Mouse (Mus musculus) midbrain, embryonic 12.5 days (tissue): Measurements from ENCODE around the gene Prkg1. TPM values are rescaled to one million over a fixed set of nuclear protein-coding genes. Genes with fewer than 3 reads are reported as not detected.

ENCODE experiments used
- ATAC-seq: fragments of 200-750 bp; cut with Nextera tagmentation; 2 replicates; pipeline ENCODE4 v1.8.0; 2017; ENCODE audit warnings: low read depth, moderate TSS enrichment, moderate library complexity; ENCODE audit not compliant: low FRiP score
- H3K27ac ChIP-seq: fragments of 300-500 bp; sonication (generic); replicated peaks from 2 replicates; pipeline ENCODE4 v1.5.1; 2016; ENCODE audit warnings: mild to moderate bottlenecking
- H3K27me3 ChIP-seq: fragments of 300-500 bp; sonication (generic); 2 replicates; pipeline ENCODE4 v1.6.1; 2016; ENCODE audit warnings: mild to moderate bottlenecking
- H3K36me3 ChIP-seq: fragments of 300-500 bp; sonication (generic); 2 replicates; pipeline ENCODE4 v1.6.1; 2016
- H3K4me1 ChIP-seq: fragments of 300-500 bp; sonication (generic); 2 replicates; pipeline ENCODE4 v1.6.1; 2016
- H3K4me2 ChIP-seq: fragments of 300-500 bp; sonication (generic); replicated peaks from 2 replicates; pipeline ENCODE4 v1.6.1; 2016; ENCODE audit warnings: mild to moderate bottlenecking, moderate library complexity
- H3K4me3 ChIP-seq: fragments of 300-500 bp; sonication (generic); 2 replicates; pipeline ENCODE4 v1.5.1; 2016; ENCODE audit warnings: mild to moderate bottlenecking
- H3K9ac ChIP-seq: fragments of 300-500 bp; sonication (generic); replicated peaks from 2 replicates; pipeline ENCODE4 v1.6.1; 2016; ENCODE audit warnings: mild to moderate bottlenecking, moderate library complexity
- H3K9me3 ChIP-seq: fragments of 300-500 bp; sonication (generic); 2 replicates; pipeline ENCODE4 v1.6.1; 2016; ENCODE audit warnings: mild to moderate bottlenecking
- WGBS: fragments of 180-500 bp; shearing (Covaris S2); methylation state at CpG from one replicate; pipeline ENCODE4 v1.1.7; 2016; 5-methylcytosine and 5-hydroxymethylcytosine counted together
- polyA plus RNA-seq: library from polyadenylated mRNA; unstranded; fragments of >200 nt; fragmentation: Nextera tagmentation; extraction: Ambion mirVana; gene quantifications from 2 replicates; pipeline ENCODE4 v1.2.1, GENCODE M21; 2016

Gene Prkg1
- polyA plus RNA-seq, 1 experiment from 2014 or later, result 8.7 TPM

GRCm38 (mm10) chr19:30613150-30613865 lies 1151.5 kb downstream of the Prkg1 start:
- no peaks in the 10 kb centered on the region for H3K4me1 ChIP-seq
- H3K9me3 ChIP-seq, result 0 out of 2 replicates have a peak, but pooled peaks cover 7% of the 10 kb centered on the region
- no peak overlapping the region for H3K4me2 ChIP-seq
- no peaks in the 10 kb centered on the region for H3K27me3 ChIP-seq
- no peak for ATAC-seq
- no peak overlapping the region for H3K4me3 ChIP-seq
- 83% methylated on average over 3 of the region's 3 CpGs for WGBS
- no peak overlapping the region for H3K9ac ChIP-seq
- H3K36me3 ChIP-seq, result no peaks in the 10 kb centered on the region
- H3K27ac ChIP-seq, result no peak overlapping the region

GRCm38 (mm10) chr19:30586366-30586765 lies 1178.5 kb downstream of the Prkg1 start:
- no peaks in the 10 kb centered on the region for H3K36me3 ChIP-seq
- no peak for ATAC-seq

DNA sequence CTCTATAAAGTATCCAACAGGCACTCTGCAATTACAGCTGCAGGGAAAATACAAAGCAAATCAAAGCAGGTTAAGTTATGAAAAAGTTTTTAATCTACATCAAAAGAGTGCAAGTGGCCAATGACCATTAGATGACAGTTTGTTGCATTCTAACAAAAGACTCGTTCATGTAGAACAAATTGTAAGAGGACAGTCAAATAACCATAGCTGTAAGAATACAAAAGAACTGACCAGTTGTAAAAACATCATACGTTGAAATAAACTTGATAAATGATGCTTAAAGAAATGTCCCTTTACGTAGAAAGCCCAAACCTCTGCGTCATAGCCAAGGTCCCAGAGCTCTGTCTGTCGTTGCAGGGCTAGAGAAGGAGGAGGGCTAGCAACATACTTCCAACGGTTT lies 1200.3 kb downstream of the Prkg1 start:
- Histone ChIP-seq H3K4me1 (no peaks in the 10 kb centered on the region), H3K36me3 (no peaks in the 10 kb centered on the region), H3K27me3 (no peaks in the 10 kb centered on the region), H3K9me3 (no peaks in the 10 kb centered on the region), H3K27ac (no peak overlapping the region), H3K4me2 (no peak overlapping the region), H3K4me3 (no peak overlapping the region), H3K9ac (no peak overlapping the region)
- WGBS, result 59% methylated on average over 6 of the region's 6 CpGs
- no peak for ATAC-seq

More at GRCm38 (mm10) chr19:30586366-30586765, 1178.5 kb downstream of the Prkg1 start:
- H3K4me3 ChIP-seq, result no peak overlapping the region
- no peak overlapping the region for H3K9ac ChIP-seq
- no peak overlapping the region for H3K27ac ChIP-seq
- no peaks in the 10 kb centered on the region for H3K27me3 ChIP-seq
- 73% methylated on average over 3 of the region's 3 CpGs for WGBS
- H3K9me3 ChIP-seq, result no peaks in the 10 kb centered on the region
- no peak overlapping the region for H3K4me2 ChIP-seq
- no peaks in the 10 kb centered on the region for H3K4me1 ChIP-seq

DNA sequence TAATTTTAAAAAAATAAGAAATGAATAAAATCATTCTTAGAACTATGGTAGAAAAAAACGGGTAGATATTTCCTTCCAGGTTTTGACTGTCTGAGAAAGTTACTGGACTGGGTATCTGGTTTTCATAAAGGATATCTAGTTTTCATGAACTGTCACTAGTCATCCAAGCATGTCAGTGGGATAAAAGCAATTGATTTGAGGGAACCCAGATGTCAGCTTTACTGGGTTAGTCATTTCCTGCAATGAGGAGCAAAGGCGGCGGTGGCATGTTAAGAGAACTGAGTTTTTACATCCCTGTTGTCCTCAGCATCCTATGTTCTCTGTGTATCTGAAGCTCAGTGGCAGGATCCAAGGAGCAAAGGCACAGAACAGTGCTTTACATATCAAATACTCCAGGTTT lies 1201.0 kb downstream of the Prkg1 start:
- 86% methylated on average over 3 of the region's 3 CpGs for WGBS
- H3K4me2 ChIP-seq, result no peak overlapping the region
- H3K27ac ChIP-seq, result no peak overlapping the region
- H3K9me3 ChIP-seq, result no peaks in the 10 kb centered on the region
- no peak for ATAC-seq
- no peak overlapping the region for H3K4me3 ChIP-seq
- H3K36me3 ChIP-seq, result no peaks in the 10 kb centered on the region
- H3K9ac ChIP-seq, result no peak overlapping the region
- no peaks in the 10 kb centered on the region for H3K4me1 ChIP-seq
- H3K27me3 ChIP-seq, result no peaks in the 10 kb centered on the region

- no peaks in the 10 kb centered on the region for H3K36me3 ChIP-seq
- peaks cover 11% of the 10 kb centered on the region for H3K27me3 ChIP-seq
- H3K27ac ChIP-seq, result no peak overlapping the region
- H3K4me1 ChIP-seq, result no peaks in the 10 kb centered on the region
- no peak overlapping the region for H3K9ac ChIP-seq
- H3K4me2 ChIP-seq, result no peak overlapping the region
- H3K4me3 ChIP-seq, result no peak overlapping the region
- no peaks in the 10 kb centered on the region for H3K9me3 ChIP-seq
- ATAC-seq, result no peak
Measured at GRCm38 (mm10) chr19:30558024-30558423, 1206.8 kb downstream of the Prkg1 start.

DNA sequence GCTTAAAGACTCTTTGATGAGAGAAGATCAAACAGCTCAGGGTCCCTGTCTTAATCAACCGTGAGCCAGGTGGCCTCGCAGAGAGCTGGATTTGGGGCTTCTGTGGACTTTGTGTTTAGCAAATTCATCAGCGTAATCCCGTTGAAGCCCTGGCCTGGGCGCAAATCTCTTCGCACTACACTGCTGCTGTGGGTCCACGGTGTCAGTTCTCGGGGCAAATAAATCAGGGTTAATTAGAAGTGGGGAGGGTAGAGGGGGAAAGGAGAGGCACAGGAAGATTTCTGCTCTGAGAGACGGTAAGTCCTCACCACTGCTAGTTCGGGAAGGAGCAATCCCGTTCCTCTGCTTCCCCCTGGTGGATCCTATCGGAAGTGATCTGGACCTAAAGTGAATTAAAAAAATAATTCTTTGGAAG lies 1210.4 kb downstream of the Prkg1 start:
- H3K36me3 ChIP-seq, result no peaks in the 10 kb centered on the region
- WGBS, result under 1% methylated on average over 12 of the region's 12 CpGs
- peak overlapping the region; percentile 52 for H3K4me2 ChIP-seq
- ATAC-seq, result peak; percentile 75
- no peak overlapping the region for H3K9ac ChIP-seq
- peaks cover 29% of the 10 kb centered on the region for H3K27me3 ChIP-seq
- peaks cover 10% of the 10 kb centered on the region for H3K4me1 ChIP-seq
- H3K27ac ChIP-seq, result no peak overlapping the region
- H3K4me3 ChIP-seq, result peak overlapping the region; percentile 25
- no peaks in the 10 kb centered on the region for H3K9me3 ChIP-seq

DNA sequence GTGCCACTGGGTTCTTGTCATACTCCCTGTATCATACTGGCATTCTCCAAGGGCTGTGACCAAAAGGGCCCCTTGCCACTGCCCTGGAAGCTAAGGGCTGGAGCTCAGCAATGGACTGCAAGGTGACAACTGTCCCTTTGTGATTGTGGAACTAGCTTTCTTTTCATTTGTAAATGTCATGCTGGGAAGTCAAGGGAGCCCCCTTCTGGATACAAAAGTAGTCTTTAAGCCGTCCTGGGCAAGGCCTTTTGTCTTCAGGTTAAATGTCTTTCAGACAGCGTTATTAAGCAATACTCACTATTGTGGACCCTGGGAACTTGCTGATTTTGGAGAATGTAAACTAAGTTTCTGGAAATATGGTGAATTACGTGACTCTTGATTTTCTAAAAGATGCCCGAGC lies 1211.1 kb downstream of the Prkg1 start:
- Histone ChIP-seq H3K4me1 (peaks cover 17% of the 10 kb centered on the region), H3K27ac (no peak overlapping the region), H3K9me3 (no peaks in the 10 kb centered on the region), H3K4me2 (no peak overlapping the region), H3K36me3 (no peaks in the 10 kb centered on the region), H3K27me3 (peaks cover 36% of the 10 kb centered on the region), H3K4me3 (no peak overlapping the region), H3K9ac (no peak overlapping the region)
- WGBS, result 3% methylated on average over 4 of the region's 4 CpGs
- ATAC-seq, result no peak

DNA sequence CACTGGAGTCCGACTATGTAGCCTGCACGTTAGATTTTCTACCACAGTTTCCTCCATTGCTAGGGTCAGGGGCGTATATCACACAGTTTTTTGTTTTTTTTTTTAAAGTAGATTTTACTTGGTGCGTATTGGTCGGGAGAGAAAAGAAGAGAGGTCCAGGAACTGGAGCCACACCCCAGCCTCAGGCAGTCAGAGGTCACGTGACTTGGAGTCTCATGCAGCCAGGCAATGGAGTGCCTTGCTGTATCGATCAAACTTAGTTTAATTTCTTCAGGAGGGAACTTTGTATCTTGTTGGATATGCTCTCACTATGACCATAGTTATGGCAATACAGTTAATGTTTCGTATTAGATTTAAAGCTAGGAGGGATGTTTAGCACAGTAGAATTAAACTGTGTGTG lies 1212.6 kb downstream of the Prkg1 start:
- H3K4me2 ChIP-seq, result no peak overlapping the region
- no peak overlapping the region for H3K9ac ChIP-seq
- no peak for ATAC-seq
- no peak overlapping the region for H3K27ac ChIP-seq
- peaks cover 22% of the 10 kb centered on the region for H3K4me1 ChIP-seq
- H3K36me3 ChIP-seq, result no peaks in the 10 kb centered on the region
- H3K4me3 ChIP-seq, result no peak overlapping the region
- WGBS, result 63% methylated on average over 8 of the region's 8 CpGs
- peaks cover 51% of the 10 kb centered on the region for H3K27me3 ChIP-seq
- no peaks in the 10 kb centered on the region for H3K9me3 ChIP-seq

GRCm38 (mm10) chr19:30549854-30550647 lies 1214.8 kb downstream of the Prkg1 start:
- peaks cover 66% of the 10 kb centered on the region for H3K27me3 ChIP-seq
- no peak overlapping the region for H3K9ac ChIP-seq

GRCm38 (mm10) chr19:30549044-30549853 lies 1215.6 kb downstream of the Prkg1 start, which contains the start of gene Dkk1:
Gene Dkk1, minus strand, starts transcription at chr19:30549665.
- H3K27ac ChIP-seq, result no peak within 1 kb of the TSS
- WGBS, result under 1% methylated on average over 26 of the region's 26 CpGs

More at GRCm38 (mm10) chr19:30549854-30550647, 1214.8 kb downstream of the Prkg1 start:
- no peak overlapping the region for H3K27ac ChIP-seq
- no peaks in the 10 kb centered on the region for H3K9me3 ChIP-seq
- H3K4me2 ChIP-seq, result peak overlapping the region; percentile 65
- WGBS, result under 1% methylated on average over 17 of the region's 17 CpGs
- H3K4me3 ChIP-seq, result peak overlapping the region; percentile 45
- ATAC-seq, result peak; percentile 42
- H3K36me3 ChIP-seq, result no peaks in the 10 kb centered on the region
- H3K4me1 ChIP-seq, result peaks cover 22% of the 10 kb centered on the region

DNA sequence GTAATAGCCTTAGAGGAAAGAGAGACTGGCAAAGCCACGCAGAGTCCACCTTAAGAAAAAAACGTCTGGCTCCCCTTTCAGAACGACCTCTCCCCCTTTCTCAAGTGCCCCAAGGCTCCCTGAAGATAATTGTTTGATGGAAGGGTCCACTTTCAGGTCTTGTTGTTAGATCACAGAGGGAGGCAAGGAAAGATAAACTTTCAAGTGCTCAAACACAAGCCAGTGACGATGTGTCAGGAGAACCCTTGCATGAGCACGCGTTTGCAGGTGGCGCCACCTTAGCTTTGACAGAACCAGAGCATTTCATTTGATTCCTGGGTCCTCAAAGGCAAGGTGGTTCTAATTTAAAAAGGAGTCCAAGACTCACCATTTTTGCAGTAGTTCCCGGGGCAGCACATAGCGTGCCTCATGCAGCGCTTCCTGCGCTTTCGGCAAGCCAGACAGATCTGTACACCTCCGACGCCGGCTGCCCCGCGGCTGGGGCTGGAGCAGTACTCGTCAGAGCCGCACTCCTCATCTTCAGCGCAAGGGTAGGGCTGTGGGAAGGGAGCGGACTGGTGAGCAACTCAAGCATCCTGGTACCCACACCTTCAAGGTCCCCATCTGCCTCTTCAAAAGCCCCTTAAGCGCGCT lies 1216.3 kb downstream of the Prkg1 start:
- no peak overlapping the region for H3K9ac ChIP-seq
- H3K4me1 ChIP-seq, result peaks cover 22% of the 10 kb centered on the region
- H3K4me3 ChIP-seq, result peak overlapping the region; percentile 45
- H3K27me3 ChIP-seq, result peaks cover 63% of the 10 kb centered on the region
- no peaks in the 10 kb centered on the region for H3K9me3 ChIP-seq
- H3K4me2 ChIP-seq, result peak overlapping the region; percentile 65
- no peak overlapping the region for H3K27ac ChIP-seq
- H3K36me3 ChIP-seq, result no peaks in the 10 kb centered on the region
- WGBS, result under 1% methylated on average over 23 of the region's 23 CpGs
- peak; percentile 31 for ATAC-seq

More at GRCm38 (mm10) chr19:30549044-30549853, 1215.6 kb downstream of the Prkg1 start, which contains the start of gene Dkk1:
- ATAC-seq, result peak; percentile 76
- Histone ChIP-seq H3K9ac (peak within 1 kb of the TSS; percentile 28; the same call in 1 of the 2 replicates), H3K4me2 (peak within 1 kb of the TSS; percentile 65), H3K36me3 (no peaks in the 10 kb centered on the region), H3K9me3 (no peaks in the 10 kb centered on the region), H3K27me3 (peaks cover 67% of the 10 kb centered on the region), H3K4me1 (peaks cover 22% of the 10 kb centered on the region), H3K4me3 (peak within 1 kb of the TSS; percentile 45)
